In the genomic region with DNA sequence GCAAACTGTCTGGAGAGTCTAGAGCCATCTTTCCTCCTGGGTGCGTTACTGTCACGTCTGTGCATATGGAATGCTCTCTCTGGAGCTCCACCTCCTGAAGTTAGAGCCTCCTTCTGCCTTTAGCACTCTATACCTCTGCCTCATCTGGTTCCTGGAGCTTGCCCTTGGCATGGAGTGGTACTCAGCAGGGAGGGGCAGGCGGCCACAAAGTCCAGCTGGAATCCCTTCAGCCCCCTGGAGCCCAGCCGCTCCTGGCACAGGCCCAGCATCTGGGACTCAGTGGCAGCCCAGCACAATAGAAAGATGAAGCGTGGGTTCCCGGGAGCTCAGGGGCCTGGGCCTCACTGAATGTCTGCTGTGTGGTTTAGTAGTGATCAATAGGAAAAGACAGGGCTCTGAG, we compare ENCODE assay signal across 9 mouse cellular contexts.
DNase-seq lines count a peak whose midpoint lies in the region; ATAC-seq lines count a peak whose summit lies in the region.
"Had no signal": no experiment of that assay in that cellular context is flagged by ENCODE, and none has a peak within 500 bp of the region (broad histone marks: within the 10 kb centered on the region; RNA-seq: fewer than 3 reads in every experiment).

No protein-coding gene starts in this region.

- H3K9ac ChIP-seq in embryonic facial prominence, embryonic 14.5 days (ENCODE audit: low read depth, low read length): no peak overlapping the region
- H3K9ac ChIP-seq in hindbrain, embryonic 14.5 days: no peak overlapping the region
- H3K9ac ChIP-seq in midbrain, embryonic 16.5 days (ENCODE audit: low read depth, low read length): no peak overlapping the region

- no peaks in the 10 kb centered on the region for H3K9me3 ChIP-seq in embryonic facial prominence, embryonic 14.5 days (ENCODE audit: control insufficient read depth, low read length)
- no peaks in the 10 kb centered on the region for H3K9me3 ChIP-seq in hindbrain, embryonic 14.5 days (ENCODE audit: control insufficient read depth, low read length)
- no peaks in the 10 kb centered on the region for H3K9me3 ChIP-seq in midbrain, embryonic 16.5 days (replicated peaks; ENCODE audit: control insufficient read depth, low read length, poor library complexity, severe bottlenecking)

- H3K4me1 ChIP-seq in embryonic facial prominence, embryonic 14.5 days (ENCODE audit: control insufficient read depth, insufficient read depth, low read length): peaks cover 30% of the 10 kb centered on the region
- H3K4me1 ChIP-seq in hindbrain, embryonic 14.5 days (replicated peaks; ENCODE audit: control insufficient read depth, insufficient read depth, low read length): peaks cover 58% of the 10 kb centered on the region
- peaks cover 22% of the 10 kb centered on the region for H3K4me1 ChIP-seq in midbrain, embryonic 16.5 days (ENCODE audit: control insufficient read depth, insufficient read depth, low read length)

- no peak for ATAC-seq in embryonic facial prominence, embryonic 14.5 days (ENCODE audit: low read depth)
- ATAC-seq in hindbrain, embryonic 14.5 days (ENCODE audit: low FRiP score): peak; percentile 64; the same call in 1 of the 2 replicates
- ATAC-seq in midbrain, embryonic 16.5 days: peak; percentile 39; the same call in 1 of the 2 replicates

- H3K27ac ChIP-seq in embryonic facial prominence, embryonic 14.5 days (replicated peaks; ENCODE audit: low read depth, low read length): peak overlapping the region; percentile 52; the same call in 1 of the 2 replicates
- H3K27ac ChIP-seq in hindbrain, embryonic 14.5 days: peak overlapping the region; percentile 69
- H3K27ac ChIP-seq in midbrain, embryonic 16.5 days (ENCODE audit: low read length): peak overlapping the region; percentile 68

- H3K27me3 ChIP-seq in embryonic facial prominence, embryonic 14.5 days (replicated peaks; ENCODE audit: control insufficient read depth, insufficient read depth, low read length): no peaks in the 10 kb centered on the region
- no peaks in the 10 kb centered on the region for H3K27me3 ChIP-seq in hindbrain, embryonic 14.5 days (ENCODE audit: control insufficient read depth, insufficient read depth, low read length)
- H3K27me3 ChIP-seq in midbrain, embryonic 16.5 days (ENCODE audit: control insufficient read depth, insufficient read depth, low read depth, low read length): no peaks in the 10 kb centered on the region

- 50% methylated on average over 6 of the region's 6 CpGs for WGBS in embryonic facial prominence, embryonic 14.5 days
- WGBS in hindbrain, embryonic 14.5 days: 23% methylated on average over 6 of the region's 6 CpGs
- WGBS in midbrain, embryonic 16.5 days: 17% methylated on average over 6 of the region's 6 CpGs

- H3K36me3 ChIP-seq in embryonic facial prominence, embryonic 14.5 days (ENCODE audit: control insufficient read depth, insufficient read depth, low read length): no peaks in the 10 kb centered on the region
- H3K36me3 ChIP-seq in hindbrain, embryonic 14.5 days (replicated peaks; ENCODE audit: control insufficient read depth, insufficient read depth): no peaks in the 10 kb centered on the region
- H3K36me3 ChIP-seq in midbrain, embryonic 16.5 days (ENCODE audit: control insufficient read depth, insufficient read depth, low read length): no peaks in the 10 kb centered on the region

- peak; percentile 57 for DNase-seq in layer of hippocampus, adult 11-12 months (ENCODE audit: low spot score)
- no peak for DNase-seq in layer of hippocampus, postnatal 25 days (ENCODE audit: extremely low spot score in 1 of 2, low spot score in 1 of 2)
- no peak for DNase-seq in embryonic facial prominence, embryonic 14.5 days (ENCODE audit: low spot score)
- DNase-seq in hindbrain, embryonic 14.5 days (ENCODE audit: low spot score): no peak
- no peak for DNase-seq in ovary, adult 18-20 months (ENCODE audit: low spot score)
- DNase-seq in embryo, embryonic 11 days: no peak
- no peak for DNase-seq in cerebellum, postnatal 36 days
- DNase-seq: gastrocnemius, postnatal 25 days had no signal

- no peak overlapping the region for H3K4me2 ChIP-seq in embryonic facial prominence, embryonic 14.5 days (ENCODE audit: low read depth, low read length)
- H3K4me2 ChIP-seq in hindbrain, embryonic 14.5 days (replicated peaks): no peak overlapping the region
- no peak overlapping the region for H3K4me2 ChIP-seq in midbrain, embryonic 16.5 days (ENCODE audit: low read length)

- no peak overlapping the region for H3K4me3 ChIP-seq in embryonic facial prominence, embryonic 14.5 days (ENCODE audit: low read depth, low read length)
- no peak overlapping the region for H3K4me3 ChIP-seq in hindbrain, embryonic 14.5 days (replicated peaks; ENCODE audit: low read length)
- no peak overlapping the region for H3K4me3 ChIP-seq in midbrain, embryonic 16.5 days (ENCODE audit: low read depth, low read length)
